Mouse (Mus musculus) heart, postnatal 0 days (tissue): Measurements from ENCODE around the gene Mylk.

Experiments used
- CTCF ChIP-seq: IDR thresholded peaks from 2 replicates; pipeline ENCODE4 v1.5.1; 2016; ENCODE audit warnings: antibody characterized with exemption, control low read depth, low read depth
- EP300 ChIP-seq: IDR thresholded peaks from 2 replicates; pipeline ENCODE4 v1.6.1; 2016; ENCODE audit warnings: antibody characterized with exemption, low read depth

GRCm38 (mm10) chr16:34748081-34748720 lies 3.2 kb downstream of the Mylk start:
- TF ChIP-seq CTCF (no peak), EP300 (no peak)
